Mouse (Mus musculus) layer of hippocampus, postnatal 10 days (tissue): ENCODE results near the gene Gm20388. TPM values are rescaled to one million over a fixed set of nuclear protein-coding genes. Genes with fewer than 3 reads are reported as not detected.

Experiments used
- DNase-seq, 2 experiments: peaks; one replicate each; pipeline ENCODE4 v3.0.0; 2021; ENCODE audit warnings: low spot score in 2 of 2
- total RNA-seq, 2 experiments: library from RNA; stranded (reverse); gene quantifications; 2 replicates each; pipeline ENCODE4 v1.2.3; 2021

Gene Gm20388
- total RNA-seq, 2 experiments from 2014 or later: not detected

GRCm38 (mm10) chr8:122812610-122813250, 2902.1 kb downstream of the Gm20388 start:
- DNase-seq: peak in 1 of 2 experiments; percentile 27

- DNase-seq: peak; percentile 48 to 51
These were observed 2904.0 kb downstream of the Gm20388 start for GRCm38 (mm10) chr8:122814608-122815007.

GRCm38 (mm10) chr8:122816965-122817364, 2906.3 kb downstream of the Gm20388 start:
- DNase-seq: no peak

- DNase-seq: no peak
These were observed 2907.3 kb downstream of the Gm20388 start for GRCm38 (mm10) chr8:122817724-122818496.

GRCm38 (mm10) chr8:122819776-122820175, 2909.1 kb downstream of the Gm20388 start:
- no peak for DNase-seq

GRCm38 (mm10) chr8:122824571-122824970, 2913.9 kb downstream of the Gm20388 start:
- DNase-seq: no peak

GRCm38 (mm10) chr8:122824986-122825385, 2914.3 kb downstream of the Gm20388 start:
- DNase-seq: no peak

- DNase-seq: no peak
These were observed 2914.8 kb downstream of the Gm20388 start for GRCm38 (mm10) chr8:122825408-122825807.

- no peak for DNase-seq
These were observed 2918.8 kb downstream of the Gm20388 start for GRCm38 (mm10) chr8:122829396-122829795.

- peak; percentile 98 to 99 for DNase-seq
These were observed 2919.9 kb downstream of the Gm20388 start for GRCm38 (mm10) chr8:122830349-122831061.

GRCm38 (mm10) chr8:122834416-122834815, 2923.8 kb downstream of the Gm20388 start:
- DNase-seq: no peak

GRCm38 (mm10) chr8:122834971-122835370, 2924.3 kb downstream of the Gm20388 start:
- peak; percentile 77 to 83 for DNase-seq

- DNase-seq: no peak
These were observed 2925.6 kb downstream of the Gm20388 start for GRCm38 (mm10) chr8:122836199-122836598.

GRCm38 (mm10) chr8:122836696-122837095, 2926.1 kb downstream of the Gm20388 start:
- DNase-seq: no peak

- DNase-seq: no peak
These were observed 2933.5 kb downstream of the Gm20388 start for GRCm38 (mm10) chr8:122844161-122844560.

GRCm38 (mm10) chr8:122845662-122846061, 2935.0 kb downstream of the Gm20388 start:
- no peak for DNase-seq

GRCm38 (mm10) chr8:122847829-122848561, 2937.4 kb downstream of the Gm20388 start, which contains the start of gene Cdh15:
Gene Cdh15, plus strand, starts transcription at chr8:122847966.
- peak; percentile 51 to 61 for DNase-seq

- DNase-seq: no peak
These were observed 2938.7 kb downstream of the Gm20388 start for GRCm38 (mm10) chr8:122849152-122849910.

- no peak for DNase-seq
These were observed 2940.1 kb downstream of the Gm20388 start for GRCm38 (mm10) chr8:122850641-122851240.
